Mouse (Mus musculus) ES-E14 (cell line): ENCODE data around the gene Ptpn13.

Source experiments
- CHD2 ChIP-seq: IDR thresholded peaks from 2 replicates; pipeline ENCODE4 v1.6.1; 2014; ENCODE audit warnings: mild to moderate bottlenecking, low read depth, low read length, inconsistent platforms
- HCFC1 ChIP-seq: IDR thresholded peaks from 2 replicates; pipeline ENCODE4 v1.6.1; 2012; ENCODE audit warnings: low read length, inconsistent platforms, borderline replicate concordance; ENCODE audit not compliant: insufficient read depth
- ZC3H11A ChIP-seq: IDR thresholded peaks from 2 replicates; pipeline ENCODE4 v1.6.1; 2012; ENCODE audit warnings: low read depth, mild to moderate bottlenecking, inconsistent platforms, low read length, borderline replicate concordance
- ZNF384 ChIP-seq: IDR thresholded peaks from 2 replicates; pipeline ENCODE4 v1.6.1; 2012; ENCODE audit warnings: low read depth, low read length, inconsistent platforms

DNA sequence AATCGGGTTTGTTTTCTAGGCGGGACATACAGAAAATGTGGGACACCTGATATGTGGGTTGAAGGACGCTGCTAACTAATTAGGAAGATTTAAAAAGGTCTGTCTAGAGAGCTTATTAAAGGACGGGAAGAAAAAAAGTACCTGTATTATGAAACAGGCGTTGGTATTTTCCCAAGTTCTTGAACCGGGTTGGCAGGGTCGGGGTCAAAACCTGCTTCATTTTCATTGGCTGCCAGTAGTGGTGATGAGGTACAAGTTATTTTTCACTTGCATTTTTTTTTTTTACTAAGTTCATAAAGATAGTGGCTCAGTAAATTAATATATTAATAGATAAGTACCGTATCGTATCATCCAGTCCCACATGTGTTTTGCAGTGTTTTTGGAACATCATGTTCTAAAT is 1.3 kb downstream of the Ptpn13 start:
- TF ChIP-seq ZNF384 (no peak), HCFC1 (no peak), CHD2 (no peak), ZC3H11A (no peak)
